Mouse (Mus musculus) forebrain, embryonic 10.5 days (tissue): ENCODE measurements around the gene Hes7. TPM values are rescaled to one million over a fixed set of nuclear protein-coding genes. Genes with fewer than 3 reads are reported as not detected.

Source experiments
- DNase-seq: peaks from one replicate; pipeline ENCODE4 v3.0.0-alpha.2; 2017; ENCODE audit warnings: low spot score; ENCODE audit errors: extremely low spot score
- H3K27ac ChIP-seq: fragments of 300-500 bp; sonication (generic); 2 replicates; pipeline ENCODE4 v1.5.1; 2016; ENCODE audit warnings: mild to moderate bottlenecking
- H3K27me3 ChIP-seq: fragments of 300-500 bp; sonication (generic); 2 replicates; pipeline ENCODE4 v1.6.1; 2016; ENCODE audit warnings: mild to moderate bottlenecking; ENCODE audit not compliant: poor library complexity, severe bottlenecking
- H3K36me3 ChIP-seq: fragments of 300-500 bp; sonication (generic); replicated peaks from 2 replicates; pipeline ENCODE4 v1.6.1; 2016; ENCODE audit warnings: mild to moderate bottlenecking, moderate library complexity
- H3K4me1 ChIP-seq: fragments of 300-500 bp; sonication (generic); 2 replicates; pipeline ENCODE4 v1.6.1; 2016
- H3K4me3 ChIP-seq: fragments of 300-500 bp; sonication (generic); 2 replicates; pipeline ENCODE4 v1.5.1; 2016; ENCODE audit warnings: mild to moderate bottlenecking, moderate library complexity
- H3K9me3 ChIP-seq: fragments of 300-500 bp; sonication (generic); 2 replicates; pipeline ENCODE4 v1.6.1; 2016; ENCODE audit warnings: mild to moderate bottlenecking, moderate library complexity
- WGBS: fragments of 180-500 bp; shearing (Covaris S2); methylation state at CpG from one replicate; pipeline ENCODE4 v1.1.7; 2016; 5-methylcytosine and 5-hydroxymethylcytosine counted together
- polyA plus RNA-seq: library from polyadenylated mRNA; unstranded; fragments of >200 nt; fragmentation: Nextera tagmentation; extraction: Ambion mirVana; gene quantifications from 2 replicates; pipeline ENCODE4 v1.2.1, GENCODE M21; 2016

Hes7 gene
- polyA plus RNA-seq, 1 experiment from 2014 or later: 0.17 TPM

GRCm38 (mm10) chr11:69078041-69078440 lies 42.2 kb upstream of the Hes7 start:
- H3K27ac ChIP-seq: no peak overlapping the region
- H3K4me3 ChIP-seq: no peak overlapping the region
- H3K27me3 ChIP-seq: no peaks in the 10 kb centered on the region
- no peaks in the 10 kb centered on the region for H3K36me3 ChIP-seq
- H3K9me3 ChIP-seq: no peaks in the 10 kb centered on the region
- H3K4me1 ChIP-seq: peaks cover 22% of the 10 kb centered on the region
- 86% methylated on average over 6 of the region's 6 CpGs for WGBS
- DNase-seq: no peak

DNA sequence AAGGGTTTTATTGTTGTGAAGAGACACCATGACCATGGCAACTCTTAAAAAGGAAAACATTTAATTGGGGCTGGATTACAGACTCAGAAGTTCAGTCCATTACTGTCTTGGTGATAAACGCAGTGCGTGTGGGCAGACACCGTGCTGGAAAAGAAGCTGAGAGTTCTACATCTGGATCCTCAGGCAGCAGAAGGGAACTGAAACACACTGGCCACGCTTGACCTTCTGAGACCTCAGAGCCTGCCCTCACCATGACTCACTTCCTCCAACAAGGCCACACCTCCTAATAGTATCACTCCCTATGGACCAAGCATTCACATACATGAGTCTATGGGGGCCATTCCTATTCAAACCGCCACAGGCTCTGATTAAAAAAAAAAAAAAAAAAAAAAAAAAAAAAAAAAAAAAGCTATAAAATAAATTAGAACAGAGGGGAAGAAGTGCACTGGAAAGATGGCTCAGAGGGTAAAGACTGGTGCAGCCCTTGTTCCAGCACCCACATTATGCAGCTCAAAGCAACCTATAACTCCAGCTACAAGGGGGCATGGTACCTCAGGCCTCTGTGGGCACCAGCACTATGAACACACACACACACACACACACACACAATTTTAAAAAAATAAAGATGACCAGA lies 41.3 kb upstream of the Hes7 start:
- Histone ChIP-seq H3K9me3 (no peaks in the 10 kb centered on the region), H3K27me3 (no peaks in the 10 kb centered on the region), H3K36me3 (no peaks in the 10 kb centered on the region), H3K27ac (no peak overlapping the region), H3K4me3 (no peak overlapping the region), H3K4me1 (peaks cover 16% of the 10 kb centered on the region)
- DNase-seq: no peak
- WGBS: 87% methylated on average over 5 of the region's 5 CpGs

- 87% methylated on average over 15 of the region's 15 CpGs for WGBS
Measured at GRCm38 (mm10) chr11:69080102-69080854, 39.9 kb upstream of the Hes7 start.

DNA sequence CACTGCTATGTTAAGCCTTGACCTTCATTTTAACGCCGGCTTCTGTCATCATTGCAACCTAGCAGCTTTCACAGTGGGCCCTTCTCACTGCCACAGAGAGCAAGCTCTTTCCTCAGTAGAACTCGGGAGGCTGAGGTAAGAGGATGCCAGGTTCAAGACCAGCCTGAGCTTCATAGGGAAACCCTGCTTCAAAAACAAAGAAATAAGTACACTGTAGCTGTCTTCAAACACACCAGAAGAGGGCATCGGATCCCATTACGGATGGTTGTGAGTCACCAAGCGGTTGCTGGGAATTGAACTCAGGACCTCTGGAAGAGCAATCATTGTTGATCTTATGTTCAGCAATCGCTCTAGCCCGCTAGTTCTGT lies 39.4 kb upstream of the Hes7 start:
- DNase-seq: no peak
- 87% methylated on average over 8 of the region's 8 CpGs for WGBS
- H3K9me3 ChIP-seq: no peaks in the 10 kb centered on the region
- H3K27me3 ChIP-seq: no peaks in the 10 kb centered on the region
- H3K27ac ChIP-seq: no peak overlapping the region
- H3K36me3 ChIP-seq: no peaks in the 10 kb centered on the region
- H3K4me1 ChIP-seq: peaks cover 6% of the 10 kb centered on the region
- no peak overlapping the region for H3K4me3 ChIP-seq

More at GRCm38 (mm10) chr11:69080102-69080854, 39.9 kb upstream of the Hes7 start:
- Histone ChIP-seq H3K27ac (no peak overlapping the region), H3K36me3 (no peaks in the 10 kb centered on the region), H3K4me3 (no peak overlapping the region), H3K9me3 (no peaks in the 10 kb centered on the region), H3K27me3 (no peaks in the 10 kb centered on the region), H3K4me1 (peaks cover 6% of the 10 kb centered on the region)
- no peak for DNase-seq

DNA sequence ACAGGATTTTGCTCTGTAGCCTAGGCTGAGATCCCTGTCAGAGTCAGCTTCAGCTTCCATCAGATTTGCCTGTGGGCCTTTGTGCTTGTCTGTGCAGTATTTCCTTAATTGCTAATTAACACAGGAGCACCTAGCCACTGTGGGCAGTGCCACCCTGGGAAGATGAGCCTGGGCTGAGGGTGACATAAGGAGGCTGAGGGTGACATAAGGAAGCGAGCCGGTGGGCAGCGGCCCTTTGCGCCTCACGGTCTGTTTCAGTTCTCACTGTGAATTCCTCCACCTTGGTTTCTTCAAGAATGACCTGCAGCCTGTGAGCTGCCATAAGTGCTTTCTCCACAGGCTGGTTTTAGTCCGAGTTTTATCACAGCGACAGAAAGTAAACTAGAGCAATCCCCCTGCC lies 38.6 kb upstream of the Hes7 start:
- Histone ChIP-seq H3K4me1 (peaks cover 7% of the 10 kb centered on the region), H3K27me3 (no peaks in the 10 kb centered on the region), H3K27ac (no peak overlapping the region), H3K9me3 (no peaks in the 10 kb centered on the region), H3K4me3 (no peak overlapping the region), H3K36me3 (no peaks in the 10 kb centered on the region)
- DNase-seq: no peak
- 92% methylated on average over 7 of the region's 7 CpGs for WGBS

- Histone ChIP-seq H3K4me1 (peaks cover 39% of the 10 kb centered on the region), H3K4me3 (no peak overlapping the region), H3K36me3 (peaks cover 13% of the 10 kb centered on the region), H3K27me3 (no peaks in the 10 kb centered on the region), H3K27ac (no peak overlapping the region), H3K9me3 (no peaks in the 10 kb centered on the region)
- no peak for DNase-seq
- 68% methylated on average over 6 of the region's 6 CpGs for WGBS
Measured at GRCm38 (mm10) chr11:69085608-69086007, 34.6 kb upstream of the Hes7 start.

DNA sequence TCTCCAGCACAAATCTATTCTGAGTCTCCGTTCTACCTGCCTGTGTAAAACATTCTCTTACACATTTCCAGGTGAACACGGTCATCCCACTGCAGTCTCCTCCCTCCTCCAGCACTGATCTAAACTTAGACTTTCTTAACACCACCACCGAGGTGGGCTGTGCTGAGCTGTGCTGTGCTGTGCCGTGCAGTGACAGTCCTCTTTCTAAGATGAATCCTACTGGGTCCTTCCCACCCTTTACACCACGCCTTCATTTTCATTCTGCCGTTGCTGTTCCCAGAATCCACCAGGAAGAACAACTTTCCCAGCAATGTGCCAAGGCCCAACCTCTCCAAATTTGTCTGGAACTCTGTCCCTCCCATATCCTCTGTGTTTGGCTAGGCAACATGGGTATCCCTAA lies 33.8 kb upstream of the Hes7 start:
- 75% methylated on average over 6 of the region's 6 CpGs for WGBS
- peaks cover 21% of the 10 kb centered on the region for H3K36me3 ChIP-seq
- H3K9me3 ChIP-seq: no peaks in the 10 kb centered on the region
- no peak for DNase-seq
- no peaks in the 10 kb centered on the region for H3K27me3 ChIP-seq
- no peak overlapping the region for H3K4me3 ChIP-seq
- H3K4me1 ChIP-seq: peaks cover 39% of the 10 kb centered on the region
- no peak overlapping the region for H3K27ac ChIP-seq

DNA sequence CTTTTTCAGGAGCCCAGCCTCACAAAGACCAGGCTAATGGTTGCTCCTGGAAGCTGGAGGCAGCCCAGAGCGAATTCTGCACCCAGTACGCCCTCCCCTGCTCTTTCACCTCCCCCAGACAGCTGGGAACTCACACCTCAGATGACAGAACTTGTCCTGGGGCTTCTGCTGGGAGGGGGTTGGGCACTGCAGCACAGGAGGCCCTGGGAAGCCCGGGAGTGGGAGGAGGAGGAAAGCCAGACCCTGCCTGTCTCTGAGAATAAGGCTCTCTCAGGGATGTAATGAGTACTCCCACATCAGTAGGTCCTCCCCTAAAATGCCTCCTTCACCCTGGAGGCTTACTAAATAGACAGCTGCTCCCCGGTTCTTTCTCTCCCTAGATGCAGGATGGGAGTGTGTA lies 33.1 kb upstream of the Hes7 start:
- no peaks in the 10 kb centered on the region for H3K27me3 ChIP-seq
- no peaks in the 10 kb centered on the region for H3K9me3 ChIP-seq
- H3K27ac ChIP-seq: peak overlapping the region; percentile 62
- DNase-seq: no peak
- 39% methylated on average over 4 of the region's 4 CpGs for WGBS
- H3K4me3 ChIP-seq: peak overlapping the region; percentile 16; the same call in 1 of the 2 replicates
- peaks cover 27% of the 10 kb centered on the region for H3K36me3 ChIP-seq
- H3K4me1 ChIP-seq: peaks cover 43% of the 10 kb centered on the region

DNA sequence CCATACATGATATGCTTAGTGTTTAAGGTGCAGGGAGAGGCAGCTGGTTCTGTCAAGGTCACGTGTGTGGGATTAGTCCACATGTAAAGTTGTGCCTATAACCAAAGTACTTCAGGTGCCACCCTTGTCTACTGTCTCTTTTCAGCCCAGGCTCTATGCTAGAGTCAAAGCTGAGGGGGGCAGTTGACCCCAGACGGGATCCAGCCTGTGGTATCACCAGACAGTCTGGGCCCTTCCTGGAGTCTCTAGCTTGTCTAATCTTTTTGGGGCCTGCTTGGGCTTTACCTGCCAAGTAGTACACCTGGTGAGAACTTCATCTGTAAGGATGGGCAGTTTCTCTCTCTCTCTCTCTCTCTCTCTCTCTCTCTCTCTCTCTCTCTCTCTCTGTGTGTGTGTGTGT lies 32.6 kb upstream of the Hes7 start:
- 68% methylated on average over 2 of the region's 2 CpGs for WGBS
- no peak for DNase-seq
- Histone ChIP-seq H3K9me3 (no peaks in the 10 kb centered on the region), H3K4me3 (peak overlapping the region; percentile 98), H3K36me3 (peaks cover 30% of the 10 kb centered on the region), H3K27ac (peak overlapping the region; percentile 98), H3K27me3 (no peaks in the 10 kb centered on the region), H3K4me1 (peaks cover 43% of the 10 kb centered on the region)

GRCm38 (mm10) chr11:69088103-69088855 lies 31.9 kb upstream of the Hes7 start, which contains the start of gene Vamp2:
Gene Vamp2 (plus strand): TSS chr11:69088490.
- no peaks in the 10 kb centered on the region for H3K9me3 ChIP-seq
- peak within 1 kb of the TSS; percentile 98 for H3K27ac ChIP-seq

DNA sequence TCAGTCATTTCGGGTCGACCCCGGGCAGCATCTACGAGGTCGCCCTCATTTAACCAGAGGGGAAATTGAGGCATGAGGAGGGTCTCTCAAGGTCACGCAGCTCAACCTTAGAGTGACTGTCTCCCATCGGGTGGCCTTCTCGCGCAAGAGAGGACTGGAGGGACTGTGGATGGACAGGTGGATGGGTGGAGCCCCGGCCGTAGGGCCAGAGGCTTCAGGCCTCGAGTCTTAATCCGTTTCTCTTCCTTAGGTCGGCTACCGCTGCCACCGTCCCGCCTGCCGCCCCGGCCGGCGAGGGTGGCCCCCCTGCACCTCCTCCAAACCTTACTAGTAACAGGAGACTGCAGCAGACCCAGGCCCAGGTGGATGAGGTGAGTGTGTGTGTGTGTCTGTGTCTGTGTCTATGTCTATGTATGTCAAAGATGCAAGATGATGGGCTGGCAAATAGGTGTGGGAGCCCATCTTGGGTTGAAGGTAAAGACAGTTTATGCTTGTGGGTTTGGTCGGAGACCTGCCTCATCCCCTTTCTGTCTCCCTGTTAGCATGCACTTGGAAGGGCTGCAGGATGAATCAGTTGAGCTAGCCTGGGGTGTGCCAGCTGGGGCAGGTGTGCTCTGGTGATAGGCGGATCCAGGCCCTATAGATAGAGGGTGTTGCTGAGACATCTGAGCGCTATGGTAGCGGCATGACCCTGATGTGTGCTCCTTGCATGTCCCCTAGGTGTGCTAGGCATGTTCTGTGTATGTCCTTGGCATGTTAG lies 31.2 kb upstream of the Hes7 start:
- Histone ChIP-seq H3K36me3 (peaks cover 33% of the 10 kb centered on the region), H3K27me3 (no peaks in the 10 kb centered on the region), H3K9me3 (no peaks in the 10 kb centered on the region), H3K4me1 (peaks cover 45% of the 10 kb centered on the region), H3K4me3 (peak overlapping the region; percentile 98), H3K27ac (peak overlapping the region; percentile 98)
- WGBS: 12% methylated on average over 25 of the region's 25 CpGs
- no peak for DNase-seq

More at GRCm38 (mm10) chr11:69088103-69088855, 31.9 kb upstream of the Hes7 start, which contains the start of gene Vamp2:
- Histone ChIP-seq H3K4me3 (peak within 1 kb of the TSS; percentile 98), H3K27me3 (no peaks in the 10 kb centered on the region), H3K4me1 (peaks cover 43% of the 10 kb centered on the region), H3K36me3 (peaks cover 33% of the 10 kb centered on the region)
- DNase-seq: peak; percentile 90
- 1% methylated on average over 59 of the region's 67 CpGs for WGBS

DNA sequence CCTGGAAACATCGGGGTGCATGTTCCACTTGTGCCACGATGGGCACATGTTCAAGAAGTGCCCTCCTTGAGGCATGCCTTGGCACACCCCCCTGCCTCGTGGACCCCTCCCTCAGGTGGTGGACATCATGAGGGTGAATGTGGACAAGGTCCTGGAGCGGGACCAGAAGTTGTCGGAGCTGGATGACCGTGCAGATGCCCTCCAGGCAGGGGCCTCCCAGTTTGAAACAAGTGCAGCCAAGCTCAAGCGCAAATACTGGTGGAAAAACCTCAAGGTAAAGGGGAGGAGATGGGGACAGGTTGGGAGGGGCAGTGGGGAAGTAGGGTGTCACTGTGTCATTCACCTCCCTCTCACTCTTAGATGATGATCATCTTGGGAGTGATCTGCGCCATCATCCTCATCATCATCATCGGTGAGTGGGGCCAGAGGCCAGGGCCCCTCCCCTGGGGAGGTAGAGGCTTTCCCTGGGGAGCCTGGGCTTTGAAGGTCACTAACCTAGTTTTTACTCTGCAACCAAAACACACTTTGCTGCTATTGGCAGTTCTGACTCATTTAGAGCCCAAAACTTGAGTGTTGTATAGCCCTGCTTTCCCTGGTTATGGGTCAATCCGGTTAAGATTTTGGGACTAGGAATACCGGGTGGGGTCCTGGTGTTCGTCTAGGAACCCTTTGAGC lies 30.5 kb upstream of the Hes7 start:
- peak overlapping the region; percentile 98 for H3K4me3 ChIP-seq
- H3K27ac ChIP-seq: peak overlapping the region; percentile 98
- no peaks in the 10 kb centered on the region for H3K27me3 ChIP-seq
- no peak for DNase-seq
- H3K4me1 ChIP-seq: peaks cover 51% of the 10 kb centered on the region
- WGBS: 90% methylated on average over 12 of the region's 12 CpGs
- peaks cover 33% of the 10 kb centered on the region for H3K36me3 ChIP-seq
- no peaks in the 10 kb centered on the region for H3K9me3 ChIP-seq
